Mouse (Mus musculus): ENCODE measurements around the gene Prnp. TPM values are rescaled to one million over a fixed set of nuclear protein-coding genes. Genes with fewer than 3 reads are reported as not detected.

Gene Prnp
- polyA plus RNA-seq, 1 experiment from 2014 or later, result 20.2 TPM

- ATAC-seq (no peak), DNase-seq (no peak)
- WGBS (ENCODE audit: insufficient replicate concordance), result 50% methylated on average over 5 of the region's 5 CpGs
These were observed 17.2 kb upstream of the Prnp start for GRCm38 (mm10) chr2:131892534-131892933.

GRCm38 (mm10) chr2:131895106-131895505 lies 14.6 kb upstream of the Prnp start:
- H3K36me3 ChIP-seq (replicated peaks; ENCODE audit: insufficient read depth, low read length), result no peaks in the 10 kb centered on the region
- ATAC-seq (no peak), DNase-seq (no peak)
- TF ChIP-seq CTCF (IDR thresholded peaks at IDR 0.05; ENCODE audit: low read depth) (no peak), EP300 (IDR thresholded peaks at IDR 0.05; ENCODE audit: low read depth) (no peak)
- 0 out of 2 replicates have a peak, but pooled peaks cover 5% of the 10 kb centered on the region for H3K4me1 ChIP-seq (ENCODE audit: insufficient read depth)
- 68% methylated on average over 2 of the region's 2 CpGs for WGBS (ENCODE audit: insufficient replicate concordance)
- H3K27me3 ChIP-seq (ENCODE audit: insufficient read depth, low read length), result 0 out of 2 replicates have a peak, but pooled peaks cover 2% of the 10 kb centered on the region
- no peak overlapping the region for H3K4me3 ChIP-seq (ENCODE audit: low read depth, low read length)
- H3K9ac ChIP-seq (replicated peaks), result no peak overlapping the region
- no peak overlapping the region for H3K27ac ChIP-seq (ENCODE audit: low read depth)
- H3K9me3 ChIP-seq (ENCODE audit: low read length), result no peaks in the 10 kb centered on the region
- no peak overlapping the region for H3K4me2 ChIP-seq (ENCODE audit: low read depth, low read length)

More at GRCm38 (mm10) chr2:131892534-131892933, 17.2 kb upstream of the Prnp start:
- Histone ChIP-seq H3K36me3 (replicated peaks; ENCODE audit: insufficient read depth, low read length) (no peaks in the 10 kb centered on the region), H3K27me3 (ENCODE audit: insufficient read depth, low read length) (0 out of 2 replicates have a peak, but pooled peaks cover 2% of the 10 kb centered on the region), H3K4me1 (ENCODE audit: insufficient read depth) (0 out of 2 replicates have a peak, but pooled peaks cover 5% of the 10 kb centered on the region), H3K9me3 (ENCODE audit: low read length) (no peaks in the 10 kb centered on the region), H3K4me3 (ENCODE audit: low read depth, low read length) (no peak overlapping the region), H3K4me2 (ENCODE audit: low read depth, low read length) (no peak overlapping the region), H3K27ac (ENCODE audit: low read depth) (0 out of 2 replicates have a peak overlapping the region, but pooled peaks have one; percentile 11), H3K9ac (replicated peaks) (no peak overlapping the region)
- TF ChIP-seq EP300 (IDR thresholded peaks at IDR 0.05; ENCODE audit: low read depth), result no peak
- TF ChIP-seq CTCF (IDR thresholded peaks at IDR 0.05; ENCODE audit: low read depth), result no peak

DNA sequence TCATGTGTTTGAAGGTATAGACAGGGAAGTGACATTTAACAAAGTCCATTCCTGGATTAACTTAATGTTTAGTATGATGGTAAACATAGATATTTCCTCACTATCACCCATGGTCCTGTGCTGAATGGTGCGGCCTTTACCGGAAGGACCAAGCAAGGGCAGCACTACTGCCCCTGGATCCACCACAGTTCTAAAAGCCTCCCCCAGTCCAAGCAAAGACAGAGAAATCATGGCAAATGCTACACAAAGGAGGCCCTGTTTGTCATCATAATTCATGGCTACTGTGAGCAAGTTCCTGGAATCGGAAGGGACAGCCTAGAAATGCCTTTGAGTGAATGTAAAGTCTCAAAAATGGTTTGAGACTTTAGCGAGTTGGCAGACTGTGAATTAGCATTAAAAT lies 13.7 kb upstream of the Prnp start:
- no peaks in the 10 kb centered on the region for H3K9me3 ChIP-seq (ENCODE audit: low read length)
- DNase-seq (no peak), ATAC-seq (no peak)
- WGBS (ENCODE audit: insufficient replicate concordance), result 85% methylated on average over 4 of the region's 4 CpGs
- H3K36me3 ChIP-seq (replicated peaks; ENCODE audit: insufficient read depth, low read length), result no peaks in the 10 kb centered on the region
- H3K4me2 ChIP-seq (ENCODE audit: low read depth, low read length), result no peak overlapping the region
- no peak overlapping the region for H3K9ac ChIP-seq (replicated peaks)
- 0 out of 2 replicates have a peak, but pooled peaks cover 2% of the 10 kb centered on the region for H3K27me3 ChIP-seq (ENCODE audit: insufficient read depth, low read length)
- H3K4me1 ChIP-seq (ENCODE audit: insufficient read depth), result 0 out of 2 replicates have a peak, but pooled peaks cover 1% of the 10 kb centered on the region
- TF ChIP-seq CTCF (IDR thresholded peaks at IDR 0.05; ENCODE audit: low read depth), result no peak
- no peak overlapping the region for H3K4me3 ChIP-seq (ENCODE audit: low read depth, low read length)
- no peak overlapping the region for H3K27ac ChIP-seq (ENCODE audit: low read depth)

GRCm38 (mm10) chr2:131897336-131898109 lies 12.2 kb upstream of the Prnp start:
- no peaks in the 10 kb centered on the region for H3K4me1 ChIP-seq (ENCODE audit: insufficient read depth)
- 85% methylated on average over 12 of the region's 12 CpGs for WGBS (ENCODE audit: insufficient replicate concordance)
- no peak overlapping the region for H3K4me3 ChIP-seq (ENCODE audit: low read depth, low read length)
- ATAC-seq (no peak), DNase-seq (no peak)
- H3K4me2 ChIP-seq (ENCODE audit: low read depth, low read length), result no peak overlapping the region
- no peaks in the 10 kb centered on the region for H3K9me3 ChIP-seq (ENCODE audit: low read length)
- H3K27ac ChIP-seq (ENCODE audit: low read depth), result no peak overlapping the region
- no peaks in the 10 kb centered on the region for H3K36me3 ChIP-seq (replicated peaks; ENCODE audit: insufficient read depth, low read length)
- H3K27me3 ChIP-seq (ENCODE audit: insufficient read depth, low read length), result 0 out of 2 replicates have a peak, but pooled peaks cover 2% of the 10 kb centered on the region
- TF ChIP-seq EP300 (IDR thresholded peaks at IDR 0.05; ENCODE audit: low read depth) (no peak), CTCF (IDR thresholded peaks at IDR 0.05; ENCODE audit: low read depth) (no peak)
- no peak overlapping the region for H3K9ac ChIP-seq (replicated peaks)

- Histone ChIP-seq H3K4me2 (ENCODE audit: low read depth, low read length) (no peak overlapping the region), H3K27ac (ENCODE audit: low read depth) (no peak overlapping the region), H3K9me3 (ENCODE audit: low read length) (no peaks in the 10 kb centered on the region), H3K36me3 (replicated peaks; ENCODE audit: insufficient read depth, low read length) (no peaks in the 10 kb centered on the region), H3K9ac (replicated peaks) (no peak overlapping the region), H3K4me3 (ENCODE audit: low read depth, low read length) (no peak overlapping the region), H3K4me1 (ENCODE audit: insufficient read depth) (peaks cover 24% of the 10 kb centered on the region), H3K27me3 (ENCODE audit: insufficient read depth, low read length) (no peaks in the 10 kb centered on the region)
- TF ChIP-seq EP300 (IDR thresholded peaks at IDR 0.05; ENCODE audit: low read depth) (no peak), CTCF (IDR thresholded peaks at IDR 0.05; ENCODE audit: low read depth) (no peak)
- WGBS (ENCODE audit: insufficient replicate concordance), result 69% methylated on average over 3 of the region's 3 CpGs
- ATAC-seq, result no peak
- DNase-seq, result no peak
These were observed 7.3 kb upstream of the Prnp start for GRCm38 (mm10) chr2:131902423-131902822.

DNA sequence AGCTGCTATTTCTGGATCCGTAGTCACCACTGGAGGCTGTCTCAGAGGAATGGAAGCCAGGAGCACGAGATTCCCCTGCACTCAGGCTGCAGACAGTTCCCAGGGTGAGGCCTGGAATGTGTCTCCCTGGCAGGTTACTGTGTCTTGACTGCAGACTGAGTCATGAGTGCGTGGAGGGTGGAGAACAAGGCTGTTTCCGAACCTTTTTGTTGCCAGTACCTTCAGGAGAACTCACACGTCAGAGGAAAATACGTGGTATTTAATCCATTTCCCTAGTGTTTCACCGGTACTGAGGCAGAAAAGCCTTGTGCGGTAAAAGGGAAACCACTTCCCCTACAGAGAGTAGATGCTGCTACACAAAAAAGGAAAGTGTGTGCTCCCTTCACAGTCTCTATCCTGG lies 6.9 kb upstream of the Prnp start:
- H3K4me3 ChIP-seq (ENCODE audit: low read depth, low read length), result no peak overlapping the region
- peaks cover 24% of the 10 kb centered on the region for H3K4me1 ChIP-seq (ENCODE audit: insufficient read depth)
- H3K4me2 ChIP-seq (ENCODE audit: low read depth, low read length), result no peak overlapping the region
- DNase-seq (no peak), ATAC-seq (no peak)
- WGBS (ENCODE audit: insufficient replicate concordance), result 30% methylated on average over 8 of the region's 8 CpGs
- no peaks in the 10 kb centered on the region for H3K27me3 ChIP-seq (ENCODE audit: insufficient read depth, low read length)
- H3K27ac ChIP-seq (ENCODE audit: low read depth), result no peak overlapping the region; the same call in 1 of the 2 replicates
- no peak overlapping the region for H3K9ac ChIP-seq (replicated peaks)
- no peaks in the 10 kb centered on the region for H3K36me3 ChIP-seq (replicated peaks; ENCODE audit: insufficient read depth, low read length)
- H3K9me3 ChIP-seq (ENCODE audit: low read length), result no peaks in the 10 kb centered on the region
- TF ChIP-seq EP300 (IDR thresholded peaks at IDR 0.05; ENCODE audit: low read depth) (no peak), CTCF (IDR thresholded peaks at IDR 0.05; ENCODE audit: low read depth) (no peak)
